Mouse (Mus musculus): ENCODE measurements at regions not wholly inside any gene's neighbourhood (a gene's known extent, or its start where the extent isn't known, plus 50 kb on each side); places are given as distances from the start of the nearest gene placed in this dataset.
A peak's percentile ranks its signal among the peaks of the same experiment; 100 is the strongest.

DNA sequence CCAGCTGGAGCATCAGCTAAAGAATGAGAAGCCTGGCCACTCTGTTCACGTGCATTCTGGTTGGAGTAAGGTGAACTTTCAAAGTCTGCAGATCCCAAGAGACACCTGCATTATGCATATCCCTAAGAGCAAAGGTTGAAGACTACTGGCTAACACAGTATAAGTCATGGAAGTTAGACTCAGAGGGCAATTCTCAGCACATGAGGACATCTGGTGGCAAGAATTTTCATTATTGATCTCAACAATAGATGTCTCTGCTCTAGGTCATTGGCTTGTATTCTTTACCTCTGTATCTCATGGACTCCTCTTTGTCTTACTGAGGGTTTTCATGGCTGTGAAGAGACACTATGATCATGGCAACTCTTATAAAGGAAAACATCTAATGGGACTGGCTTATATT lies 151.9 kb upstream of the Adamts16 start:
- peak; percentile 57 for TF ChIP-seq CTCF (IDR thresholded peaks at IDR 0.05; ENCODE audit: low read depth)
- TF ChIP-seq EP300 (optimal IDR thresholded peaks at IDR 0.05): no peak
